Mouse (Mus musculus) 3T3-L1 (cell line): ENCODE results near the gene Gm3012.
"Not testable (repeated sequence)": the region's sequence is repeated elsewhere in the genome, so short reads cannot be mapped to it uniquely, and the experiment has no call there.

Experiments
- DNase-seq: peaks from one replicate; pipeline ENCODE4 v3.0.0-alpha.2; 2015; ENCODE audit warnings: low read depth, low spot score

Gene Gm3012

GRCm38 (mm10) chr14:3634212-3634611 is at the start of gene Gm3012:
Gm3012 (plus strand) TSS chr14:3634512.
- DNase-seq, result not testable (repeated sequence)

- DNase-seq, result not testable (repeated sequence)
Observed at GRCm38 (mm10) chr14:3651730-3652129, 17.4 kb downstream of the Gm3012 start, which contains the start of gene Gm3020. Gm3020 (plus strand) TSS chr14:3652030.

GRCm38 (mm10) chr14:3688483-3688882 is 54.2 kb downstream of the Gm3012 start, which contains the start of gene Gm3043:
Gm3043 (plus strand) TSS chr14:3688783.
- not testable (repeated sequence) for DNase-seq
